Mouse (Mus musculus) embryonic stem cell, embryonic (primary cell): ENCODE results near the gene Hcls1.

Experiments used
- CTCF ChIA-PET, 4 experiments: fragments of 300-600 bp in 2 of 4; fragments of 350-600 bp in 2 of 4; sonication (Branson Sonifier 250); formaldehyde crosslinking; loops; one replicate each; lab custom pipeline; 2022; ENCODE audit warnings: inconsistent platforms in 2 of 4; lab: Charles Lee
- POLR2A ChIA-PET, 4 experiments: fragments of 300-600 bp in 2 of 4; fragments of 350-600 bp in 2 of 4; sonication (Branson Sonifier 250); formaldehyde crosslinking; loops; one replicate each; lab custom pipeline; 2022; ENCODE audit warnings: antibody characterized with exemption in 4 of 4, inconsistent platforms in 1 of 4; lab: Charles Lee

Hcls1 gene

GRCm38 (mm10) chr16:36947646-36948197 is 12.9 kb downstream of the Hcls1 start:
- ChIA-PET CTCF (interaction anchor here in 3 of 4 experiments (0.6 kb wide), 4 partner anchors 11 to 687 kb away, joined by 3 to 4 read pairs (median 4); no protein-coding TSS in a partner anchor), POLR2A (interaction anchor here in 1 of 4 experiments (0.6 kb wide), 1 partner anchor 439 kb away, joined by 3 read pairs; no protein-coding TSS in a partner anchor)

GRCm38 (mm10) chr16:36949614-36950336 is 15.0 kb downstream of the Hcls1 start:
- CTCF ChIA-PET = interaction anchor here in 2 of 4 experiments (0.9 to 1.2 kb wide), 3 partner anchors 11 to 21 kb away, joined by 3 to 5 read pairs (median 4); no protein-coding TSS in a partner anchor
- POLR2A ChIA-PET = interaction anchor here in 1 of 4 experiments (0.6 kb wide), 1 partner anchor 966 kb away, joined by 4 read pairs; no protein-coding TSS in a partner anchor

- POLR2A ChIA-PET = no interaction called here
- CTCF ChIA-PET = no interaction called here
Observed at GRCm38 (mm10) chr16:36951029-36951428, 16.2 kb downstream of the Hcls1 start.

- ChIA-PET POLR2A (interaction anchor here in 1 of 4 experiments (1.4 kb wide), 1 partner anchor 14 kb away, joined by 3 read pairs; no protein-coding TSS in a partner anchor), CTCF (no interaction called here)
Observed at GRCm38 (mm10) chr16:36955106-36955505, 20.3 kb downstream of the Hcls1 start.

- CTCF ChIA-PET = interaction anchor here in 1 of 4 experiments (1.2 kb wide), 1 partner anchor 14 kb away, joined by 5 read pairs; no protein-coding TSS in a partner anchor
- POLR2A ChIA-PET = no interaction called here
Observed at GRCm38 (mm10) chr16:36963415-36963814, 28.6 kb downstream of the Hcls1 start.

GRCm38 (mm10) chr16:36979127-36979526 is 44.3 kb downstream of the Hcls1 start:
- ChIA-PET POLR2A (no interaction called here), CTCF (no interaction called here)

- ChIA-PET CTCF (no interaction called here), POLR2A (interaction anchor here in 1 of 4 experiments (1.2 kb wide), 1 partner anchor 39 kb away, joined by 3 read pairs; no protein-coding TSS in a partner anchor)
Observed at GRCm38 (mm10) chr16:36983796-36984195, 49.0 kb downstream of the Hcls1 start.

GRCm38 (mm10) chr16:36985636-36986042 is 50.9 kb downstream of the Hcls1 start:
- ChIA-PET CTCF (no interaction called here), POLR2A (interaction anchor here in 3 of 4 experiments (0.7 to 1.5 kb wide), 3 partner anchors 21 to 1002 kb away, joined by 3 to 8 read pairs (median 3); partner anchors contain the start of gene Polq (in 1 of the 3))

GRCm38 (mm10) chr16:36987399-36987798 is 52.6 kb downstream of the Hcls1 start:
- CTCF ChIA-PET = no interaction called here
- POLR2A ChIA-PET = no interaction called here

GRCm38 (mm10) chr16:36988066-36988465 is 53.3 kb downstream of the Hcls1 start:
- CTCF ChIA-PET = no interaction called here
- POLR2A ChIA-PET = no interaction called here

- POLR2A ChIA-PET = interaction anchor here (0.7 to 1.7 kb wide), 7 partner anchors 12 to 161 kb away, joined by 3 to 5 read pairs (median 3); partner anchors contain the start of genes Iqcb1 (in 2 of the 4) and Polq (in 1 of the 4)
- CTCF ChIA-PET = no interaction called here
Observed at GRCm38 (mm10) chr16:36989493-36989892, 54.7 kb downstream of the Hcls1 start.

- CTCF ChIA-PET = no interaction called here
- POLR2A ChIA-PET = interaction anchor here in 3 of 4 experiments (1.1 to 1.7 kb wide), 4 partner anchors 21 to 162 kb away, joined by 3 to 5 read pairs (median 4); partner anchors contain the start of genes Iqcb1 (in 2 of the 3) and Polq (in 1 of the 3)
Observed at GRCm38 (mm10) chr16:36989999-36990625, 55.3 kb downstream of the Hcls1 start, which contains the start of gene Fbxo40. TSS of gene Fbxo40 (minus strand) at chr16:36990467.

GRCm38 (mm10) chr16:36997650-36998049 is 62.9 kb downstream of the Hcls1 start:
- ChIA-PET CTCF (no interaction called here), POLR2A (no interaction called here)

GRCm38 (mm10) chr16:36999366-36999972 is 64.7 kb downstream of the Hcls1 start:
- POLR2A ChIA-PET = interaction anchor here in 1 of 4 experiments (0.6 to 0.9 kb wide), 2 partner anchors 12 to 171 kb away, joined by 3 read pairs; partner anchors contain the start of genes Iqcb1 and Polq
- CTCF ChIA-PET = no interaction called here

GRCm38 (mm10) chr16:37009262-37009661 is 74.5 kb downstream of the Hcls1 start:
- POLR2A ChIA-PET = interaction anchor here in 1 of 4 experiments (0.6 to 1.0 kb wide), 2 partner anchors 44 to 1421 kb away, joined by 3 to 5 read pairs; no protein-coding TSS in a partner anchor
- CTCF ChIA-PET = interaction anchor here in 1 of 4 experiments (1.8 kb wide), 1 partner anchor 122 kb away, joined by 3 read pairs; no protein-coding TSS in a partner anchor

GRCm38 (mm10) chr16:37010370-37010769 is 75.6 kb downstream of the Hcls1 start:
- POLR2A ChIA-PET = interaction anchor here in 2 of 4 experiments (1.1 to 3.2 kb wide), 3 partner anchors 21 to 182 kb away, joined by 5 to 12 read pairs (median 8); partner anchors contain the start of genes Eaf2 (in 1 of the 2), Fbxo40 (in 1 of the 2), Golgb1 (in 1 of the 2) and Iqcb1 (in 1 of the 2)
- CTCF ChIA-PET = no interaction called here

- ChIA-PET POLR2A (interaction anchor here (0.6 to 3.2 kb wide), 24 partner anchors 8 to 420 kb away, joined by 3 to 12 read pairs (median 4); partner anchors contain the start of genes Golgb1 (in 3 of the 4), Iqcb1 (in 3 of the 4), Eaf2 (in 2 of the 4) and Fbxo40 (in 1 of the 4)), CTCF (interaction anchor here in 1 of 4 experiments (1.0 kb wide), 1 partner anchor 124 kb away, joined by 4 read pairs; no protein-coding TSS in a partner anchor)
Observed at GRCm38 (mm10) chr16:37011061-37011921, 76.5 kb downstream of the Hcls1 start, which contains the start of gene Polq. TSS of gene Polq (plus strand) at chr16:37011786.
